9 mouse cellular contexts compared by ENCODE assay signal in genomic region chr12:36317036-36317819, GRCm38 (mm10). TPM values are rescaled to one million over a fixed set of nuclear protein-coding genes. Genes with fewer than 3 reads are reported as not detected.
A peak's percentile ranks its signal among the peaks of the same experiment; 100 is the strongest.
DNase-seq lines count a peak whose midpoint lies in the region; ATAC-seq lines count a peak whose summit lies in the region.
"Had no signal": no experiment of that assay in that cellular context is flagged by ENCODE, and none has a peak within 500 bp of the region (broad histone marks: within the 10 kb centered on the region; RNA-seq: fewer than 3 reads in every experiment).

No protein-coding gene starts in this region.

- 1% methylated on average over 30 of the region's 30 CpGs for WGBS in forebrain, embryonic 14.5 days
- 4% methylated on average over 30 of the region's 30 CpGs for WGBS in hindbrain, embryonic 13.5 days
- under 1% methylated on average over 30 of the region's 30 CpGs for WGBS in limb, embryonic 13.5 days
- WGBS in midbrain, embryonic 14.5 days, result 2% methylated on average over 30 of the region's 30 CpGs

- H3K4me1 ChIP-seq in forebrain, embryonic 14.5 days (ENCODE audit: control insufficient read depth, insufficient read depth, low read length), result peaks cover 9% of the 10 kb centered on the region
- H3K4me1 ChIP-seq in hindbrain, embryonic 13.5 days (replicated peaks), result peaks cover 12% of the 10 kb centered on the region; the same call in 1 of the 2 replicates
- H3K4me1 ChIP-seq in limb, embryonic 13.5 days, result peaks cover 21% of the 10 kb centered on the region
- H3K4me1 ChIP-seq in midbrain, embryonic 14.5 days (ENCODE audit: control insufficient read depth, insufficient read depth, low read length), result no peaks in the 10 kb centered on the region

- peak overlapping the region; percentile 63 for H3K9ac ChIP-seq in forebrain, embryonic 14.5 days (ENCODE audit: low read length)
- peak overlapping the region; percentile 71 for H3K9ac ChIP-seq in hindbrain, embryonic 13.5 days
- peak overlapping the region; percentile 77 for H3K9ac ChIP-seq in limb, embryonic 13.5 days
- H3K9ac ChIP-seq in midbrain, embryonic 14.5 days (replicated peaks; ENCODE audit: low read length), result peak overlapping the region; percentile 47; the same call in 1 of the 2 replicates

- DNase-seq in gastrocnemius, adult 18-20 months (ENCODE audit: low spot score), result peak; percentile 2
- DNase-seq in gastrocnemius, adult 8-10 months (ENCODE audit: low spot score in 2 of 2), result no peak
- DNase-seq in brain, embryonic 18.5 days (ENCODE audit: low read depth, low spot score), result peak; percentile 42
- peak; percentile 73 for DNase-seq in forebrain, embryonic 14.5 days (ENCODE audit: low spot score)
- peak; percentile 73 for DNase-seq in midbrain, embryonic 14.5 days
- peak; percentile 64 to 66 for DNase-seq in spleen, postnatal 36 days (ENCODE audit: low spot score in 2 of 2)

- H3K27me3 ChIP-seq in forebrain, embryonic 14.5 days (replicated peaks; ENCODE audit: control insufficient read depth, insufficient read depth, low read length), result no peaks in the 10 kb centered on the region
- H3K27me3 ChIP-seq in hindbrain, embryonic 13.5 days, result 0 out of 2 replicates have a peak, but pooled peaks cover 10% of the 10 kb centered on the region
- no peaks in the 10 kb centered on the region for H3K27me3 ChIP-seq in limb, embryonic 13.5 days
- H3K27me3 ChIP-seq in midbrain, embryonic 14.5 days (ENCODE audit: control insufficient read depth, insufficient read depth, low read length), result no peaks in the 10 kb centered on the region

- H3K9me3 ChIP-seq in forebrain, embryonic 14.5 days (replicated peaks; ENCODE audit: control insufficient read depth, low read length), result no peaks in the 10 kb centered on the region
- no peaks in the 10 kb centered on the region for H3K9me3 ChIP-seq in hindbrain, embryonic 13.5 days
- no peaks in the 10 kb centered on the region for H3K9me3 ChIP-seq in limb, embryonic 13.5 days
- H3K9me3 ChIP-seq in midbrain, embryonic 14.5 days (ENCODE audit: control insufficient read depth, low read length), result no peaks in the 10 kb centered on the region

- H3K4me3 ChIP-seq in forebrain, embryonic 14.5 days (ENCODE audit: low read depth, low read length), result peak overlapping the region; percentile 39
- peak overlapping the region; percentile 50 for H3K4me3 ChIP-seq in hindbrain, embryonic 13.5 days
- H3K4me3 ChIP-seq in limb, embryonic 13.5 days, result peak overlapping the region; percentile 55
- H3K4me3 ChIP-seq in midbrain, embryonic 14.5 days (replicated peaks; ENCODE audit: low read depth, low read length), result peak overlapping the region; percentile 43

- peak; percentile 78 for ATAC-seq in forebrain, embryonic 14.5 days
- peak; percentile 90 for ATAC-seq in hindbrain, embryonic 13.5 days (ENCODE audit: low FRiP score)
- ATAC-seq in limb, embryonic 13.5 days (ENCODE audit: low FRiP score, low read depth), result peak; percentile 82
- peak; percentile 62; the same call in 1 of the 2 replicates for ATAC-seq in midbrain, embryonic 14.5 days (ENCODE audit: low FRiP score, low TSS enrichment)

- peak overlapping the region; percentile 87 for H3K4me2 ChIP-seq in forebrain, embryonic 14.5 days (ENCODE audit: low read length)
- H3K4me2 ChIP-seq in hindbrain, embryonic 13.5 days, result peak overlapping the region; percentile 90
- peak overlapping the region; percentile 87 for H3K4me2 ChIP-seq in limb, embryonic 13.5 days (replicated peaks)
- H3K4me2 ChIP-seq in midbrain, embryonic 14.5 days (ENCODE audit: low read length), result peak overlapping the region; percentile 91

- no peak overlapping the region for H3K27ac ChIP-seq in forebrain, embryonic 14.5 days (ENCODE audit: low read depth, low read length)
- H3K27ac ChIP-seq in hindbrain, embryonic 13.5 days, result peak overlapping the region; percentile 30; the same call in 1 of the 2 replicates
- peak overlapping the region; percentile 87 for H3K27ac ChIP-seq in limb, embryonic 13.5 days
- H3K27ac ChIP-seq in midbrain, embryonic 14.5 days (replicated peaks; ENCODE audit: low read depth, low read length), result no peak overlapping the region
- H3K27ac ChIP-seq: macrophage had no signal

- H3K36me3 ChIP-seq in forebrain, embryonic 14.5 days (ENCODE audit: control insufficient read depth, insufficient read depth, low read length), result no peaks in the 10 kb centered on the region
- no peaks in the 10 kb centered on the region for H3K36me3 ChIP-seq in hindbrain, embryonic 13.5 days
- H3K36me3 ChIP-seq in limb, embryonic 13.5 days, result no peaks in the 10 kb centered on the region
- H3K36me3 ChIP-seq in midbrain, embryonic 14.5 days (ENCODE audit: control insufficient read depth, insufficient read depth, low read length), result no peaks in the 10 kb centered on the region

RNA-seq across cellular contexts. Expression of gene Sostdc1, which starts 3.3 kb away (rescaled TPM):
- total RNA-seq in gastrocnemius, adult 18-20 months (2021), result under 1 TPM; 0.12 to 0.16 TPM
- total RNA-seq in gastrocnemius, adult 8-10 months (2022), result under 1 TPM in 3 of 4 experiments, not detected in 1; 0.16 to 0.22 (median 0.21) TPM
- polyA plus RNA-seq in forebrain, embryonic 14.5 days (2014; fragmentation: Nextera tagmentation; extraction: Ambion mirVana), result 11.4 and 11.7 TPM in 2 replicates
- 11.2 and 21.2 TPM in 2 replicates for polyA plus RNA-seq in hindbrain, embryonic 13.5 days (2015; fragmentation: Nextera tagmentation; extraction: Ambion mirVana)
- polyA plus RNA-seq in limb, embryonic 13.5 days (2015; fragmentation: Nextera tagmentation; extraction: Ambion mirVana), result 59.3 and 64.6 TPM in 2 replicates
- 4.8 and 6.6 TPM in 2 replicates for polyA plus RNA-seq in midbrain, embryonic 14.5 days (2014; fragmentation: Nextera tagmentation; extraction: Ambion mirVana)
- polyA plus RNA-seq: macrophage had no signal

Comparison
In these comparisons a context has a peak if more than half of its experiments do, and no peak if none do; other contexts are left out.
1. DNase-seq: peak in gastrocnemius, adult 18-20 months (single experiment), brain, embryonic 18.5 days (single experiment), forebrain, embryonic 14.5 days (single experiment), midbrain, embryonic 14.5 days (single experiment) and spleen, postnatal 36 days (2 of 2); none in gastrocnemius, adult 8-10 months (0 of 2).
2. H3K27ac ChIP-seq: peak in hindbrain, embryonic 13.5 days (single experiment) and limb, embryonic 13.5 days (single experiment); none in forebrain, embryonic 14.5 days (single experiment) and midbrain, embryonic 14.5 days (single experiment).
3. Peak in every context shown above with its lines, with median percentiles within 50 percentile points of each other: ATAC-seq, H3K4me2 ChIP-seq, H3K4me3 ChIP-seq and H3K9ac ChIP-seq.